Mouse (Mus musculus) MEL (cell line): Measurements from ENCODE around the gene Emilin2. TPM values are rescaled to one million over a fixed set of nuclear protein-coding genes. Genes with fewer than 3 reads are reported as not detected.

Experiments used
- BHLHE40 ChIP-seq: IDR thresholded peaks from 2 replicates; pipeline ENCODE4 v1.6.1; 2012; ENCODE audit warnings: low read depth, mild to moderate bottlenecking, inconsistent platforms, low read length, improper control_type of control experiment, borderline replicate concordance
- CHD2 ChIP-seq: IDR thresholded peaks from 2 replicates; pipeline ENCODE4 v1.6.1; 2011; ENCODE audit warnings: low read length, improper control_type of control experiment
- EP300 ChIP-seq, 2 experiments: IDR thresholded peaks; 2 replicates each; pipeline ENCODE4 v1.6.1; 2011; ENCODE audit warnings: improper control_type of control experiment in 2 of 2, low read length in 2 of 2, low read depth in 1 of 2, mild to moderate bottlenecking in 1 of 2
- GATA1 ChIP-seq: IDR thresholded peaks from 2 replicates; pipeline ENCODE4 v1.6.1; 2011; ENCODE audit warnings: low read depth, low read length, improper control_type of control experiment
- JUND ChIP-seq: IDR thresholded peaks from 2 replicates; pipeline ENCODE4 v1.6.1; 2011; ENCODE audit warnings: low read depth, mild to moderate bottlenecking, improper control_type of control experiment, low read length
- KAT2A ChIP-seq: conservative IDR thresholded peaks from 2 replicates; pipeline ENCODE4 v1.6.1; 2012; ENCODE audit warnings: low read depth, low read length, improper control_type of control experiment, inconsistent platforms
- MAX ChIP-seq: IDR thresholded peaks from 2 replicates; pipeline ENCODE4 v1.6.1; 2011; ENCODE audit warnings: low read length, improper control_type of control experiment
- MXI1 ChIP-seq: IDR thresholded peaks from 2 replicates; pipeline ENCODE4 v1.6.1; 2011; ENCODE audit warnings: mild to moderate bottlenecking, low read depth, low read length, improper control_type of control experiment
- POLR2A ChIP-seq, 2 experiments: IDR thresholded peaks; 2 replicates each; pipeline ENCODE4 v1.6.1; 2011 to 2012; ENCODE audit warnings: low read length in 2 of 2, mild to moderate bottlenecking in 2 of 2, control low read depth in 1 of 2, improper control_type of control experiment in 1 of 2, low read depth in 1 of 2, moderate library complexity in 1 of 2; ENCODE audit not compliant: control insufficient read depth in 1 of 2, insufficient read depth in 1 of 2, poor library complexity in 1 of 2
- POLR2AphosphoS2 ChIP-seq: IDR thresholded peaks from 2 replicates; pipeline ENCODE4 v1.6.1; 2011; ENCODE audit warnings: low read length, improper control_type of control experiment
- POLR2AphosphoS5 ChIP-seq: IDR thresholded peaks from 2 replicates; pipeline ENCODE4 v1.6.1; 2012; ENCODE audit warnings: low read depth, borderline replicate concordance, mild to moderate bottlenecking, inconsistent platforms, low read length, moderate library complexity, mixed read lengths
- RAD21 ChIP-seq: IDR thresholded peaks from 2 replicates; pipeline ENCODE4 v1.6.1; 2011; ENCODE audit warnings: mild to moderate bottlenecking, low read depth, low read length, improper control_type of control experiment
- TAL1 ChIP-seq: IDR thresholded peaks from 2 replicates; pipeline ENCODE4 v1.6.1; 2012; ENCODE audit warnings: mild to moderate bottlenecking, inconsistent platforms, low read length, moderate library complexity, mixed read lengths
- TBP ChIP-seq: IDR thresholded peaks from 2 replicates; pipeline ENCODE4 v1.8.0; 2011; ENCODE audit warnings: low read depth, low read length, improper control_type of control experiment
- USF1 ChIP-seq: IDR thresholded peaks from 2 replicates; pipeline ENCODE4 v1.6.1; 2014; ENCODE audit warnings: low read depth, mild to moderate bottlenecking, inconsistent platforms, low read length, improper control_type of control experiment, moderate library complexity
- ZMIZ1 ChIP-seq: IDR thresholded peaks from 2 replicates; pipeline ENCODE4 v1.6.1; 2012; ENCODE audit warnings: low read depth, mild to moderate bottlenecking, inconsistent platforms, low read length, improper control_type of control experiment, moderate library complexity
- polyA plus RNA-seq, 2 experiments: library from polyadenylated mRNA; stranded (reverse) in 1 of 2; unstranded in 1 of 2; fragments of >175 nt in 1 of 2; fragments of >200 nt in 1 of 2; gene quantifications; 2 replicates each; pipeline versions ENCODE4 v1.2.1 to v1.2.4; 2012; ENCODE audit warnings: low replicate concordance in 2 of 2, low read depth in 1 of 2; ENCODE audit not compliant: insufficient read length in 2 of 2, insufficient read depth in 1 of 2, missing spikeins in 1 of 2
- total RNA-seq: library from RNA; depleted of rRNA; stranded (reverse); fragments of 300-350 nt; gene quantifications from 2 replicates; pipeline ENCODE4 v1.2.3, GENCODE M21; 2012; rRNA removed

The Emilin2 gene
- total and polyA plus RNA-seq, 3 experiments = 37.4 to 95.5 (median 92.6) TPM

- TF ChIP-seq KAT2A = no peak
- TF ChIP-seq TAL1 = peak; percentile 84
- no peak for TF ChIP-seq ZMIZ1
- no peak for TF ChIP-seq JUND
- no peak for TF ChIP-seq BHLHE40
- TF ChIP-seq POLR2A (IDR thresholded peaks at IDR 0.05; ENCODE audit: control insufficient read depth in 1 of 2, insufficient read depth in 1 of 2, low read depth in 1 of 2, low read length in 2 of 2, poor library complexity in 1 of 2) = no peak
- TF ChIP-seq POLR2AphosphoS2 = no peak
- no peak for TF ChIP-seq USF1
- TF ChIP-seq GATA1 = peak; percentile 79
- peak; percentile 58 to 79; a peak in 3 of 4 replicates for TF ChIP-seq EP300 (IDR thresholded peaks at IDR 0.05; ENCODE audit: low read depth in 1 of 2, low read length in 2 of 2)
- TF ChIP-seq RAD21 = no peak
- TF ChIP-seq POLR2AphosphoS5 = no peak
- no peak for TF ChIP-seq TBP
- TF ChIP-seq CHD2 = no peak
- peak; percentile 81 for TF ChIP-seq MXI1
- peak; percentile 62 for TF ChIP-seq MAX
Measured at GRCm38 (mm10) chr17:71203998-71204808, 107.6 kb downstream of the Emilin2 start (continued).

Other genes starting within 250 kb of the Emilin2 start
- gene Lpin2, start 129.4 kb downstream of the Emilin2 start, total RNA-seq = 22.4 and 24.4 TPM in 2 replicates
- gene Lpin2, start 129.4 kb downstream of the Emilin2 start, polyA plus RNA-seq = 10 to 100 TPM in 1 of 2 experiments, not detected in 1; 32.1 TPM
- 1.0 and 1.1 TPM in 2 replicates for gene Gm4707, start 147.9 kb upstream of the Emilin2 start, total RNA-seq
- gene Gm4707, start 147.9 kb upstream of the Emilin2 start, polyA plus RNA-seq = under 1 TPM in 1 of 2 experiments, not detected in 1; 0.26 TPM
- 45.7 and 50.9 TPM in 2 replicates for gene Smchd1, start 163.4 kb upstream of the Emilin2 start, total RNA-seq
- gene Smchd1, start 163.4 kb upstream of the Emilin2 start, polyA plus RNA-seq = 100 to 1,000 TPM in 1 of 2 experiments, 10 to 100 TPM in 1; 43.6 to 164 TPM
- 26.0 and 28.0 TPM in 2 replicates for gene Ndc80, start 214.9 kb upstream of the Emilin2 start, total RNA-seq
- gene Ndc80, start 214.9 kb upstream of the Emilin2 start, polyA plus RNA-seq = 10 to 100 TPM in 1 of 2 experiments, not detected in 1; 28.3 TPM
- gene Spdya, start 240.1 kb upstream of the Emilin2 start, total RNA-seq = 0.20 and 0.23 TPM in 2 replicates
- gene Spdya, start 240.1 kb upstream of the Emilin2 start, polyA plus RNA-seq = under 1 TPM in 1 of 2 experiments, not detected in 1; 0.46 TPM